ENCODE assay signal across 8 mouse cellular contexts in genomic region chr4:88094062-88094767, GRCm38 (mm10). TPM values are rescaled to one million over a fixed set of nuclear protein-coding genes. Genes with fewer than 3 reads are reported as not detected.
DNase-seq lines count a peak whose midpoint lies in the region; ATAC-seq lines count a peak whose summit lies in the region.

Gene Focad (plus strand): TSS chr4:88094629.

- DNase-seq in c-Kit-negative CD71-positive TER-119-positive erythroid progenitor cells, embryonic 14.5 days (ENCODE audit: low read depth, low spot score), result peak; percentile 92
- peak; percentile 93 for DNase-seq in fibroblast of lung, adult 2 months (ENCODE audit: low read depth)
- peak; percentile 98 for DNase-seq in kidney, postnatal 14 days
- peak; percentile 98 for DNase-seq in liver, embryonic 13.5 days
- DNase-seq in neural tube, embryonic 10.5 days (ENCODE audit: extremely low spot score, low spot score), result peak; percentile 97

- no peaks in the 10 kb centered on the region; a peak in 1 of 4 replicates for H3K4me1 ChIP-seq in heart, embryonic 14.5 days (ENCODE audit: control insufficient read depth in 2 of 2, insufficient read depth in 2 of 2, low read length in 2 of 2)
- H3K4me1 ChIP-seq in liver, embryonic 13.5 days (replicated peaks), result peaks cover 25% of the 10 kb centered on the region
- H3K4me1 ChIP-seq in stomach, embryonic 16.5 days (ENCODE audit: control insufficient read depth, insufficient read depth, low read length), result no peaks in the 10 kb centered on the region; the same call in 1 of the 2 replicates

- H3K4me2 ChIP-seq in heart, embryonic 14.5 days (ENCODE audit: low read length), result peak within 1 kb of the TSS; percentile 90
- H3K4me2 ChIP-seq in liver, embryonic 13.5 days, result peak within 1 kb of the TSS; percentile 94
- H3K4me2 ChIP-seq in stomach, embryonic 16.5 days (ENCODE audit: low read depth, low read length), result peak within 1 kb of the TSS; percentile 96

- H3K36me3 ChIP-seq in heart, embryonic 14.5 days (ENCODE audit: control insufficient read depth, insufficient read depth, low read length), result no peaks in the 10 kb centered on the region
- no peaks in the 10 kb centered on the region for H3K36me3 ChIP-seq in liver, embryonic 13.5 days
- no peaks in the 10 kb centered on the region for H3K36me3 ChIP-seq in stomach, embryonic 16.5 days (ENCODE audit: control insufficient read depth, insufficient read depth, low read length)

- H3K9ac ChIP-seq in heart, embryonic 14.5 days (ENCODE audit: low read length), result peak within 1 kb of the TSS; percentile 89
- peak within 1 kb of the TSS; percentile 88 for H3K9ac ChIP-seq in liver, embryonic 13.5 days
- H3K9ac ChIP-seq in stomach, embryonic 16.5 days (ENCODE audit: low read length), result peak within 1 kb of the TSS; percentile 85

- H3K27ac ChIP-seq in heart, embryonic 14.5 days (replicated peaks in 1 of 2; ENCODE audit: control insufficient read depth in 1 of 2, insufficient read depth in 1 of 2, low read depth in 2 of 2, low read length in 2 of 2), result peak within 1 kb of the TSS; percentile 50 to 86
- peak within 1 kb of the TSS; percentile 74 for H3K27ac ChIP-seq in liver, embryonic 13.5 days
- peak within 1 kb of the TSS; percentile 70 for H3K27ac ChIP-seq in stomach, embryonic 16.5 days (ENCODE audit: low read length)

- no peaks in the 10 kb centered on the region for H3K27me3 ChIP-seq in heart, embryonic 14.5 days (ENCODE audit: control insufficient read depth, insufficient read depth, low read length)
- H3K27me3 ChIP-seq in liver, embryonic 13.5 days, result no peaks in the 10 kb centered on the region
- no peaks in the 10 kb centered on the region for H3K27me3 ChIP-seq in stomach, embryonic 16.5 days (ENCODE audit: control insufficient read depth, insufficient read depth, low read length)

- WGBS in heart, embryonic 14.5 days, result under 1% methylated on average over 34 of the region's 34 CpGs
- WGBS in liver, embryonic 13.5 days (ENCODE audit: insufficient replicate concordance), result under 1% methylated on average over 34 of the region's 34 CpGs
- WGBS in stomach, embryonic 16.5 days, result under 1% methylated on average over 34 of the region's 34 CpGs

- H3K4me3 ChIP-seq in heart, embryonic 14.5 days (ENCODE audit: control insufficient read depth in 1 of 2, insufficient read depth in 1 of 2, low read depth in 1 of 2, low read length in 2 of 2), result peak within 1 kb of the TSS; percentile 82 to 94
- peak within 1 kb of the TSS; percentile 78 for H3K4me3 ChIP-seq in liver, embryonic 13.5 days (replicated peaks)
- H3K4me3 ChIP-seq in stomach, embryonic 16.5 days (replicated peaks; ENCODE audit: low read length), result peak within 1 kb of the TSS; percentile 83

- no peaks in the 10 kb centered on the region for H3K9me3 ChIP-seq in heart, embryonic 14.5 days (ENCODE audit: control insufficient read depth, low read length)
- no peaks in the 10 kb centered on the region for H3K9me3 ChIP-seq in liver, embryonic 13.5 days (replicated peaks)
- no peaks in the 10 kb centered on the region for H3K9me3 ChIP-seq in stomach, embryonic 16.5 days (replicated peaks; ENCODE audit: control insufficient read depth, low read length)

- peak; percentile 96 for ATAC-seq in CD4-positive, CD25-positive, alpha-beta regulatory T cell, adult 4 months
- peak; percentile 100 for ATAC-seq in heart, embryonic 14.5 days (ENCODE audit: insufficient number of reproducible peaks, insufficient read depth, low FRiP score, low read depth)
- peak; percentile 100 for ATAC-seq in liver, embryonic 13.5 days (ENCODE audit: low read depth)
- peak; percentile 100 for ATAC-seq in stomach, embryonic 16.5 days (ENCODE audit: insufficient read depth, low FRiP score)

RNA-seq across cellular contexts. Expression of gene Focad, which starts in this region (rescaled TPM):
- 10 to 100 TPM; 16.4 to 18.4 TPM for polyA plus RNA-seq in CD4-positive, CD25-positive, alpha-beta regulatory T cell, adult 4 months (2017; shearing (Covaris generic))
- polyA plus RNA-seq in heart, embryonic 14.5 days (2014; fragmentation: Nextera tagmentation; extraction: Ambion mirVana), result 9.8 and 10.1 TPM in 2 replicates
- polyA plus RNA-seq in liver, embryonic 13.5 days (2015; fragmentation: Nextera tagmentation; extraction: Ambion mirVana), result 7.2 and 10.0 TPM in 2 replicates
- polyA plus RNA-seq in stomach, embryonic 16.5 days (2015; fragmentation: Nextera tagmentation; extraction: Ambion mirVana), result 14.9 and 16.2 TPM in 2 replicates

Comparison
In these comparisons a context has a peak if more than half of its experiments do, and no peak if none do; other contexts are left out.
1. Peak in every context shown above with its lines: DNase-seq, ATAC-seq, H3K4me3 ChIP-seq and H3K27ac ChIP-seq.